Mouse (Mus musculus): ENCODE measurements around the gene Cope. TPM values are rescaled to one million over a fixed set of nuclear protein-coding genes. Genes with fewer than 3 reads are reported as not detected.

Cope gene
- total and polyA plus RNA-seq, 3 experiments, result 134 to 243 (median 191) TPM

GRCm38 (mm10) chr8:70353194-70353817 lies 51.0 kb downstream of the Cope start, which contains the start of gene Upf1 (continued):
- TF ChIP-seq ZKSCAN1 (IDR thresholded peaks at IDR 0.05; ENCODE audit: borderline replicate concordance, low read depth, low read length) (no peak), HCFC1 (IDR thresholded peaks at IDR 0.05; ENCODE audit: low read depth, low read length) (peak; percentile 54), JUND (conservative IDR thresholded peaks at IDR 0.05; ENCODE audit: low read depth, low read length) (no peak), GABPA (IDR thresholded peaks at IDR 0.05; ENCODE audit: insufficient replicate concordance, low read depth, low read length) (no peak), IRF4 (IDR thresholded peaks at IDR 0.05; ENCODE audit: low read depth, low read length) (peak; percentile 35; the same call in 1 of the 2 replicates), USF1 (IDR thresholded peaks at IDR 0.05; ENCODE audit: low read depth, low read length) (no peak), RAD21 (IDR thresholded peaks at IDR 0.05; ENCODE audit: low read depth, low read length) (no peak), CTCF (conservative IDR thresholded peaks at IDR 0.05 in 1 of 2, IDR thresholded peaks at IDR 0.05 in 1 of 2; ENCODE audit: low read depth in 2 of 2, low read length in 2 of 2) (no peak), POLR2A (IDR thresholded peaks at IDR 0.05; ENCODE audit: low read depth, low read length) (peak; percentile 95), EP300 (IDR thresholded peaks at IDR 0.05; ENCODE audit: low read length) (no peak)

GRCm38 (mm10) chr8:70354004-70354403 lies 51.7 kb downstream of the Cope start:
- TF ChIP-seq RCOR1 (conservative IDR thresholded peaks at IDR 0.05; ENCODE audit: low read depth, low read length) (no peak), MAX (IDR thresholded peaks at IDR 0.05; ENCODE audit: low read length) (no peak), ETS1 (conservative IDR thresholded peaks at IDR 0.05; ENCODE audit: low read depth, low read length) (no peak), ELF1 (IDR thresholded peaks at IDR 0.05; ENCODE audit: low read depth, low read length) (no peak)
- H3K9me3 ChIP-seq (replicated peaks; ENCODE audit: low read length), result no peaks in the 10 kb centered on the region
- no peak overlapping the region for H3K27ac ChIP-seq (ENCODE audit: insufficient read depth, low read depth)
- peaks cover 38% of the 10 kb centered on the region for H3K79me2 ChIP-seq (replicated peaks; ENCODE audit: control insufficient read depth, extremely low read depth, insufficient read depth, poor library complexity, severe bottlenecking)
- in situ Hi-C loops (cut with MboI; ENCODE audit: low pct_ligation_motif_present, low pct_unique_long_range_greater_than_20kb, low sequenced_read_pairs), result no loop called here
- H3K9ac ChIP-seq (ENCODE audit: insufficient read depth, low read depth), result peak overlapping the region; percentile 55; the same call in 1 of the 2 replicates
- H3K4me3 ChIP-seq (replicated peaks in 1 of 3; ENCODE audit: low read depth in 2 of 3, low read length in 2 of 3, poor library complexity in 1 of 3), result peak overlapping the region; percentile 42 to 90 (median 51)
- no peaks in the 10 kb centered on the region for H3K27me3 ChIP-seq (replicated peaks)
- dilution Hi-C loops (cut with MboI; ENCODE audit: extremely low pct_ligation_motif_present, extremely low pct_unique_long_range_greater_than_20kb, low sequenced_read_pairs), result no loop called here
- H3K36me3 ChIP-seq (replicated peaks in 1 of 2; ENCODE audit: control insufficient read depth in 1 of 2, insufficient read depth in 1 of 2, low read length in 1 of 2), result peaks cover 6 to 25% of the 10 kb centered on the region in 2 experiments
- H3K4me2 ChIP-seq (ENCODE audit: insufficient read depth, low read depth, poor library complexity, severe bottlenecking), result peak overlapping the region; percentile 65
- peaks cover 27 to 38% of the 10 kb centered on the region in 2 experiments for H3K4me1 ChIP-seq (ENCODE audit: control insufficient read depth in 1 of 2, insufficient read depth in 2 of 2)
- no peak for DNase-seq (ENCODE audit: extremely low read depth)

- no peak for DNase-seq (ENCODE audit: extremely low read depth)
- no peak overlapping the region for H3K9ac ChIP-seq (ENCODE audit: insufficient read depth, low read depth)
- H3K79me2 ChIP-seq (replicated peaks; ENCODE audit: control insufficient read depth, extremely low read depth, insufficient read depth, poor library complexity, severe bottlenecking), result peaks cover 17% of the 10 kb centered on the region
- no peaks in the 10 kb centered on the region for H3K27me3 ChIP-seq (replicated peaks)
- no peak overlapping the region for H3K27ac ChIP-seq (ENCODE audit: insufficient read depth, low read depth)
- TF ChIP-seq CHD2 (IDR thresholded peaks at IDR 0.05; ENCODE audit: low read length) (no peak), SMC3 (IDR thresholded peaks at IDR 0.05; ENCODE audit: low read depth, low read length) (no peak), JUN (IDR thresholded peaks at IDR 0.05; ENCODE audit: insufficient read depth, low read depth, low read length) (no peak), CTCF (conservative IDR thresholded peaks at IDR 0.05 in 1 of 2, IDR thresholded peaks at IDR 0.05 in 1 of 2; ENCODE audit: low read depth in 2 of 2, low read length in 2 of 2) (no peak), GABPA (IDR thresholded peaks at IDR 0.05; ENCODE audit: insufficient replicate concordance, low read depth, low read length) (no peak), ZKSCAN1 (IDR thresholded peaks at IDR 0.05; ENCODE audit: borderline replicate concordance, low read depth, low read length) (no peak), ETS1 (conservative IDR thresholded peaks at IDR 0.05; ENCODE audit: low read depth, low read length) (no peak), ZMIZ1 (IDR thresholded peaks at IDR 0.05; ENCODE audit: low read depth, low read length) (no peak), JUND (conservative IDR thresholded peaks at IDR 0.05; ENCODE audit: low read depth, low read length) (no peak), RCOR1 (conservative IDR thresholded peaks at IDR 0.05; ENCODE audit: low read depth, low read length) (no peak), TCF12 (IDR thresholded peaks at IDR 0.05; ENCODE audit: low read depth, low read length) (no peak), NELFE (IDR thresholded peaks at IDR 0.05; ENCODE audit: low read depth, low read length) (no peak), SIN3A (IDR thresholded peaks at IDR 0.05; ENCODE audit: low read length) (no peak), MAFK (IDR thresholded peaks at IDR 0.05; ENCODE audit: insufficient replicate concordance, low read length) (no peak), MAX (IDR thresholded peaks at IDR 0.05; ENCODE audit: low read length) (no peak), ELF1 (IDR thresholded peaks at IDR 0.05; ENCODE audit: low read depth, low read length) (no peak)
- in situ Hi-C loops (cut with MboI; ENCODE audit: low pct_ligation_motif_present, low pct_unique_long_range_greater_than_20kb, low sequenced_read_pairs), result no loop called here
- dilution Hi-C loops (cut with MboI; ENCODE audit: extremely low pct_ligation_motif_present, extremely low pct_unique_long_range_greater_than_20kb, low sequenced_read_pairs), result no loop called here
- H3K4me3 ChIP-seq (replicated peaks in 1 of 3; ENCODE audit: low read depth in 2 of 3, low read length in 2 of 3, poor library complexity in 1 of 3), result no peak overlapping the region
- no peak overlapping the region for H3K4me2 ChIP-seq (ENCODE audit: insufficient read depth, low read depth, poor library complexity, severe bottlenecking)
- H3K36me3 ChIP-seq (replicated peaks in 1 of 2; ENCODE audit: control insufficient read depth in 1 of 2, insufficient read depth in 1 of 2, low read length in 1 of 2), result peaks cover 0 to 4% of the 10 kb centered on the region in 2 experiments
- H3K4me1 ChIP-seq (ENCODE audit: control insufficient read depth in 1 of 2, insufficient read depth in 2 of 2), result peaks cover 13 to 17% of the 10 kb centered on the region in 2 experiments
- H3K9me3 ChIP-seq (replicated peaks; ENCODE audit: low read length), result peaks cover 4% of the 10 kb centered on the region
Measured at GRCm38 (mm10) chr8:70356111-70356510, 53.8 kb downstream of the Cope start.
